Mouse (Mus musculus) lung, adult 2 months (tissue): ENCODE measurements around the gene Lbh.

Experiments used
- CTCF ChIP-seq: fragments of 200-500 bp; IDR thresholded peaks from 2 replicates; pipeline ENCODE4 v1.5.1; 2011; ENCODE audit warnings: mild to moderate bottlenecking, low read length, control low read depth; ENCODE audit not compliant: insufficient read depth
- POLR2A ChIP-seq: fragments of 200-500 bp; IDR thresholded peaks from 2 replicates; pipeline ENCODE4 v1.6.1; 2011; ENCODE audit warnings: low read depth, mild to moderate bottlenecking, control low read depth, low read length, borderline replicate concordance; ENCODE audit errors: extremely low read depth

- TF ChIP-seq CTCF (no peak), POLR2A (no peak)
These were observed 11.7 kb upstream of the Lbh start for GRCm38 (mm10) chr17:72906231-72906896.
